Mouse (Mus musculus) embryonic facial prominence, embryonic 14.5 days (tissue): ENCODE data around the gene Vrk1. TPM values are rescaled to one million over a fixed set of nuclear protein-coding genes. Genes with fewer than 3 reads are reported as not detected.

Experiments used
- ATAC-seq: fragments of 200-750 bp; cut with Nextera tagmentation; 2 replicates; pipeline ENCODE4 v1.8.0; 2017; ENCODE audit warnings: low read depth, moderate number of reproducible peaks, moderate TSS enrichment
- DNase-seq: peaks from one replicate; pipeline ENCODE4 v3.0.0-alpha.2; 2015; ENCODE audit warnings: low spot score
- H3K27ac ChIP-seq: fragments of 300-500 bp; sonication (generic); replicated peaks from 2 replicates; pipeline ENCODE4 v1.5.1; 2014; ENCODE audit warnings: low read depth, mild to moderate bottlenecking, low read length, moderate library complexity
- H3K27me3 ChIP-seq: fragments of 300-500 bp; sonication (generic); replicated peaks from 2 replicates; pipeline ENCODE4 v1.6.1; 2014; ENCODE audit warnings: low read length; ENCODE audit not compliant: control insufficient read depth, insufficient read depth
- H3K36me3 ChIP-seq: fragments of 300-500 bp; sonication (generic); 2 replicates; pipeline ENCODE4 v1.6.1; 2014; ENCODE audit warnings: low read length, mixed read lengths; ENCODE audit not compliant: control insufficient read depth, insufficient read depth
- H3K4me1 ChIP-seq: fragments of 300-500 bp; sonication (generic); 2 replicates; pipeline ENCODE4 v1.6.1; 2014; ENCODE audit warnings: antibody characterized with exemption, low read length; ENCODE audit not compliant: control insufficient read depth, insufficient read depth
- H3K4me2 ChIP-seq: fragments of 300-500 bp; sonication (generic); 2 replicates; pipeline ENCODE4 v1.6.1; 2014; ENCODE audit warnings: low read depth, mild to moderate bottlenecking, low read length, moderate library complexity, mixed read lengths
- H3K4me3 ChIP-seq: fragments of 300-500 bp; sonication (generic); 2 replicates; pipeline ENCODE4 v1.5.1; 2014; ENCODE audit warnings: low read depth, mild to moderate bottlenecking, low read length
- H3K9ac ChIP-seq: fragments of 300-500 bp; sonication (generic); 2 replicates; pipeline ENCODE4 v1.6.1; 2014; ENCODE audit warnings: low read depth, mild to moderate bottlenecking, low read length, moderate library complexity, mixed read lengths
- H3K9me3 ChIP-seq: fragments of 300-500 bp; sonication (generic); 2 replicates; pipeline ENCODE4 v1.6.1; 2016; ENCODE audit warnings: low read length; ENCODE audit not compliant: control insufficient read depth
- WGBS: fragments of 180-500 bp; shearing (Covaris S2); extraction: QIAGEN DNeasy Blood & Tissue Kit; methylation state at CpG from one replicate; pipeline ENCODE4 v1.1.7; 2014; 5-methylcytosine and 5-hydroxymethylcytosine counted together
- polyA plus RNA-seq: library from polyadenylated mRNA; unstranded; fragments of >200 nt; fragmentation: Nextera tagmentation; extraction: Ambion mirVana; gene quantifications from 2 replicates; pipeline ENCODE4 v1.2.1, GENCODE M21; 2014

Vrk1 gene
- polyA plus RNA-seq, 1 experiment from 2014 or later, result 44.2 TPM

DNA sequence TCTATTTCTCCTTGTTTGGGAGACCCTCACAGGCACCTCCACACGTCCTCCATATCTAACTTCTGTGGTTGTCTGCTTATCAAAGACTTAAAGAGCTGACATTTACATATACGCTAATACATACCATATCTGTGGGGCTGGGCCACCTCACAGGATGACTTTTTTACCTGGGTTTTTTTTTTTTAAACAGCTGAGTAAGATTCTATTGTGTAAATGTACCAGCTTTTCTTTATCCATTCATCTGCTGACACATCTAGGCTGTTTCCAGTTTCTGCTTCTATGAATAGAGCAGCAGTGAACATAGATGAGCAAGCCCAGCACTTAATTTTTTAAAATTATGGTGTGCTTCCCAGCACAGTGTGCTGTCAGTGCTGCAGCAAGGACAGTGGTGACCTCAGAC, 19.6 kb downstream of the Vrk1 start:
- no peak overlapping the region for H3K27ac ChIP-seq
- DNase-seq (no peak), ATAC-seq (no peak)
- no peak overlapping the region for H3K4me2 ChIP-seq
- 86% methylated on average over 2 of the region's 2 CpGs for WGBS
- no peaks in the 10 kb centered on the region for H3K36me3 ChIP-seq
- H3K9ac ChIP-seq, result no peak overlapping the region
- 0 out of 2 replicates have a peak, but pooled peaks cover 4% of the 10 kb centered on the region for H3K4me1 ChIP-seq
- H3K9me3 ChIP-seq, result no peaks in the 10 kb centered on the region
- no peak overlapping the region for H3K4me3 ChIP-seq
- H3K27me3 ChIP-seq, result no peaks in the 10 kb centered on the region

DNA sequence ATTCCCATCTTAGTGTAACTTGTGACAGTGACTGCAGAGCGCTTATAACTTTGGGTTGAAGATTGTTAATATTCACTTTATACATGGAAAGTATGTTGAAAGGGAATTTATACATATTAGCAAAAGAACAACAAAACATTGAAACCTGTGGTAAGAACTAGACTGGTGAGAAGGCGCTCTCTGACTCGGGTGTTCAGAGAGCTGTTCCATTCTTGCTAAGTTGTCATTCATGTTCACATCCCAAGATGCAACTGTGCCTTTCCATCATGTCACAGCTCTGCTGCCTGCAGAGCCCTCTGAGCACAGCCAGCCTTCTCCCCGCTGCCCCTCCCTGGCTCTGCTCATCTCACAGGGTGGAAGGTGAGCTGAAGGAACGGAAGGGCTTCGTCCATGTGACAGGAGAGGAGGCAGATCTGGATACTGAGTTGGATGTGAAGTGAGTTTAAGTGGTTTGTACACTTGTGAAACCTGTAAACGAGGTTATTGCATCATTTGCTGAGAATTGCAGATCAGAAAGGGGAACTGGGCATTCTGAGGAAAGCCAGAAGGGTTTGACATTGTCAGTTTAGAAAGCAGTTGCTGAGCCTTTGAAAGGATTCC, 20.2 kb downstream of the Vrk1 start:
- ATAC-seq (no peak), DNase-seq (no peak)
- H3K4me1 ChIP-seq, result 0 out of 2 replicates have a peak, but pooled peaks cover 4% of the 10 kb centered on the region
- 84% methylated on average over 7 of the region's 7 CpGs for WGBS
- H3K27me3 ChIP-seq, result no peaks in the 10 kb centered on the region
- H3K9me3 ChIP-seq, result no peaks in the 10 kb centered on the region
- H3K4me2 ChIP-seq, result no peak overlapping the region
- H3K36me3 ChIP-seq, result no peaks in the 10 kb centered on the region
- no peak overlapping the region for H3K9ac ChIP-seq
- no peak overlapping the region for H3K27ac ChIP-seq
- H3K4me3 ChIP-seq, result no peak overlapping the region

DNA sequence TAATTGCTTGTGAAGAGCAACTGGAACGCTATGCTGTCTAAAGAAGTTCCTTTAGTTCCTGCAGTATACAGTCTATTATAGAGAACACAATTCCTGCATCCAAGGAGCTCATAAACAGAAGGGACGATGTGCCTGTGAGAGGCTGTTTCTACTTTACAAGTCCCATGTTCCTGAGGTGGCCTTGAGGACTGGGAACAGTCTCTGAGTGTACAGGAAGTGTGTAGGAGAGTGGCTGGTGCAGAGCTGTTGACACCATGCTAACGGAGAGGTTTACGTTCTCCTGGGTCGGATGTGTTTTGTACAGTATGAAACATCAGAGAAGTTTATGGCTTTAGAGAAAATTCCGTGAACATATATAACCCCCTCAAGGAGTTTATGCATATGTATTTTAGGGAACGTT, 20.8 kb downstream of the Vrk1 start:
- H3K9ac ChIP-seq, result no peak overlapping the region
- H3K4me1 ChIP-seq, result 0 out of 2 replicates have a peak, but pooled peaks cover 4% of the 10 kb centered on the region
- no peak for ATAC-seq
- H3K4me2 ChIP-seq, result no peak overlapping the region
- no peaks in the 10 kb centered on the region for H3K9me3 ChIP-seq
- DNase-seq, result no peak
- no peak overlapping the region for H3K27ac ChIP-seq
- WGBS, result 79% methylated on average over 7 of the region's 7 CpGs
- H3K36me3 ChIP-seq, result no peaks in the 10 kb centered on the region
- no peaks in the 10 kb centered on the region for H3K27me3 ChIP-seq
- H3K4me3 ChIP-seq, result no peak overlapping the region

DNA sequence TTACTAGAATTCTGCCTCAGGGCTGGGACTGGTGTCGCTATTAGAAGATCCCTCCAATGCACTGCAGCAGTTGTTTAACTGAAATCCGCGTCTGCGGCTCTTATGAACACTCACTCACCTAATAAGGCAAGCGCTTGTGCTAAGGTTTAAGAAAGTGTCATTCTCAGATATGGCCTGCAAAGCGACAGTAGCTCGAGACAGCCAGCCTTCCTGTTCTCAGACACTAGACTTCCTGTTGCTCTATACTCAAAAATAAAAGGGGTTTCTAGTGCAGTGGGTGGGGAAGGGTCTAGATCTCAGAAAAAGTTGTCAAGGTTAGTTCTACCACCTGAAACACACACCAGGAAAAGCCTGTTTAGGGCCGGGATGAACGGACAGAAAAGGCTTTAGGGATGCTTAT, 21.9 kb downstream of the Vrk1 start:
- no peak overlapping the region for H3K27ac ChIP-seq
- DNase-seq (no peak), ATAC-seq (no peak)
- H3K27me3 ChIP-seq, result no peaks in the 10 kb centered on the region
- no peak overlapping the region for H3K9ac ChIP-seq
- H3K9me3 ChIP-seq, result no peaks in the 10 kb centered on the region
- 0 out of 2 replicates have a peak, but pooled peaks cover 4% of the 10 kb centered on the region for H3K4me1 ChIP-seq
- no peak overlapping the region for H3K4me3 ChIP-seq
- H3K4me2 ChIP-seq, result no peak overlapping the region
- no peaks in the 10 kb centered on the region for H3K36me3 ChIP-seq
- WGBS, result 66% methylated on average over 9 of the region's 9 CpGs

DNA sequence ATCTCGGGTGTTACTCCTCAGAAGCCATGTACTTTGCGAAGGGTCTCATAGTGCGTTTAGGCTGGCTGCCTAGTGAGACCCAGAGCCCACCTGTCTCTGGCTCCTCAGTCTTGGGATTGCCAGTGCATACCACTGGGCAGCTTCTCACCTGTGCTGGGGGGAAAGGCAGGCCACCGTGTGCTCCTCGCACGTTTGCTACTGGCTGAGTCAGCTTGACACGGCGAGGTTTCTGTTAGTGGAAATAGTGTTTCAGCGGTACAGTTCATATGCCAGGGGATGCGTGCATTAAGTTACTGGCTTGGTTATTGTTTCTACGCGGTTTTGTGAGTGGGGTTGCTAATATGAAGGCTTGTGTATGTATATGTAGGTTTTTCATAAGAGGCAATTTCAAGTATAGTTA, 22.3 kb downstream of the Vrk1 start:
- Histone ChIP-seq H3K27ac (no peak overlapping the region), H3K9ac (no peak overlapping the region), H3K4me3 (no peak overlapping the region), H3K9me3 (no peaks in the 10 kb centered on the region), H3K4me1 (0 out of 2 replicates have a peak, but pooled peaks cover 4% of the 10 kb centered on the region), H3K4me2 (no peak overlapping the region), H3K36me3 (0 out of 2 replicates have a peak, but pooled peaks cover under 1% of the 10 kb centered on the region), H3K27me3 (no peaks in the 10 kb centered on the region)
- 95% methylated on average over 12 of the region's 12 CpGs for WGBS
- ATAC-seq, result no peak
- DNase-seq, result no peak

DNA sequence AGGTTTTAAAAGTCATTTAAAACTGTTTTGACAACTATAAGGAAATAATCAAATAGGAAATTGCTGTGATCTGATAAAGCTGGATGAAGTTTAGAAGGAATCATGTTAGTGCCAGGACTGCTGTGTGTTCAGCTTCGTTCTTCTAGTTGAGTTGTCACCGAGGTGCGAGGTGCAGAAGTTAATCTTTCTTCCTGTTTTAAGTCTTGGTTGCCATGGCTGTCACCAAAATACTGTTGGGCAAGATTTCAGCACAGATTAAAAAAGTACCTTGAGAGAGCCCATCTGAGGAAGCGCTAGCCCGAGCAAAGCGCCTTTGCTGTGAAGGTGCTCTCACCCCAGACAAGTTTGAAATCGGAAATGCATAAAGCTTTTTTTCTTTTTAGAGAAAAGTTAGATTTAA, 24.2 kb downstream of the Vrk1 start:
- no peaks in the 10 kb centered on the region for H3K9me3 ChIP-seq
- no peak overlapping the region for H3K9ac ChIP-seq
- 85% methylated on average over 7 of the region's 7 CpGs for WGBS
- 0 out of 2 replicates have a peak, but pooled peaks cover 4% of the 10 kb centered on the region for H3K4me1 ChIP-seq
- no peak overlapping the region for H3K27ac ChIP-seq
- ATAC-seq (no peak), DNase-seq (no peak)
- no peak overlapping the region for H3K4me3 ChIP-seq
- no peak overlapping the region for H3K4me2 ChIP-seq
- peaks cover 6% of the 10 kb centered on the region for H3K36me3 ChIP-seq
- no peaks in the 10 kb centered on the region for H3K27me3 ChIP-seq

DNA sequence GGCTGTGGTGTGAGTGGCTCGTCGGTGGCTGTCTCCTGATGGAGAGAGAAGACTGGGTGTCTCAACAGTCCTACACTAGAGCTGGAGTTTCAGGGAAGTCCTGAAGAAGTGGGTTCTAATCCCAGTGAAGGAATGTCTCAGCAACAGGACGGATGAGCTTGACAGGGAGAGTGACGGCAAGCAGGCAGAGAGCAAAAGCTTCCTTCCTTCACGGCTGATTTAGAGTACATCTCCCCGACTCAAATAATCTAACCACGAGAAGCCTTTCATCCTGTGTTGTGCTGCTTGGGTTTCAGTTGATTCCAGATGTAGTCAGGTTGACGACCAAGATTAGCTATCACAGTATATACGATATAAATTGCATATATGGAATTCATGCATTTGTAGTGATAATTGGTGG, 24.7 kb downstream of the Vrk1 start:
- Histone ChIP-seq H3K4me1 (0 out of 2 replicates have a peak, but pooled peaks cover 4% of the 10 kb centered on the region), H3K36me3 (peaks cover 10% of the 10 kb centered on the region), H3K9me3 (no peaks in the 10 kb centered on the region), H3K4me3 (no peak overlapping the region), H3K27ac (no peak overlapping the region), H3K9ac (no peak overlapping the region), H3K27me3 (no peaks in the 10 kb centered on the region), H3K4me2 (no peak overlapping the region)
- ATAC-seq (no peak), DNase-seq (no peak)
- 64% methylated on average over 9 of the region's 9 CpGs for WGBS

DNA sequence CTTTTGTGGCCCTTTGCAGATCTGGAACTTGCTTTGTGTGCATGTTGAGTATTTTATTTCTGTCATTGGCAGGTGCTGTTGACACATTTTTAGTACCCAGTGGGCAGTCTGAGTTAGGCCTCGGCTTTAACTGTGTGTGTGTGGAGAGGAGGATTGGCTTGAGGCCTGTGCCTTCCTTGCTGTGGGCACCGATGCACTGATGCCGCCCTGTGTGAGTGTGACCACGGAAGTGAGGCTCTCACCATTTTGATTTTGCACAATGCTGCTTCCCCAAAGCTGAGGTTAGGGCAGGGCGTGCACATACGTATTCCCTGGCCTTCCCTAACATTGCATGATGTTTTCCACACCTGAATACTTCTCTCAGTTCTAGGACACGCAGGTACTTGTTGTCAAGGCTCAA, 30.2 kb downstream of the Vrk1 start:
- no peaks in the 10 kb centered on the region for H3K4me1 ChIP-seq
- no peak overlapping the region for H3K27ac ChIP-seq
- H3K4me2 ChIP-seq, result no peak overlapping the region
- H3K36me3 ChIP-seq, result peaks cover 40% of the 10 kb centered on the region
- no peak overlapping the region for H3K4me3 ChIP-seq
- no peak for ATAC-seq
- no peaks in the 10 kb centered on the region for H3K27me3 ChIP-seq
- no peaks in the 10 kb centered on the region for H3K9me3 ChIP-seq
- DNase-seq, result no peak
- WGBS, result 86% methylated on average over 7 of the region's 7 CpGs
- no peak overlapping the region for H3K9ac ChIP-seq

DNA sequence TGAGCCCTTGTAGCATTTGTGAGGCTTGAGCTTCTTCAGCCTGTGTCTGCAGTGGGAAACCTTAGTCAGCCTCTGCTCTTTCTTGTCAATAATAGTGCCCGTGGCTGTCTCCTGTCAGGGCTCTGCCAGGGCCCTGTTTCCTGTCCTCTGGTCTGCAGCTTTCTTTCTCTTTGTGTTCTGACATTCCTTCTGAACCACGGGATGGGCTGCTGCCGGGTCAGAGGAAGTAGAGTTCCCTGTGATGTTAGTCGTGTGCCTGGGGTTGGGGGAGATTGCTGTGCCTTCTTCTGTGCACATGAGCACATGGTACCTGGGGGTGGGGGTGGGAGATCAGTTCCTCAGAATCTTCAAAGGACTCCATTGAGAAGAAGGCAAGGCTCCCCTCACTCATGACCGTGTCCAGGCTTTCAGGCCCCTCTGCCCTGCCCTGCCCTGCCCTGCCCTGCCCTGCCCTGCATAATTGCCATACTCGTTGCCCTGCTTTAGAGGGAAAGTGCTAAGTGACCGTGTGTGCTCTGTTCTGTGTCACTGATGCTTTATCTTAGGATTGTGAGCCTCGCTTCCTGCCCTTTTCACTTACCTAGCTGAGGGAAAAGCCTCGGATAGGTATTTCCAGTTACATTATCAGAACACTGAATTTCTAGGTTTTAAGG, 36.2 kb downstream of the Vrk1 start:
- 35% methylated on average over 9 of the region's 9 CpGs for WGBS
- DNase-seq, result peak; percentile 12
- no peak overlapping the region for H3K27ac ChIP-seq

More for the DNA sequence above, 36.2 kb downstream of the Vrk1 start:
- H3K36me3 ChIP-seq, result peaks cover 32% of the 10 kb centered on the region; the same call in 1 of the 2 replicates
- H3K9ac ChIP-seq, result no peak overlapping the region
- ATAC-seq, result no peak
- H3K4me3 ChIP-seq, result no peak overlapping the region
- no peaks in the 10 kb centered on the region for H3K9me3 ChIP-seq
- no peaks in the 10 kb centered on the region for H3K27me3 ChIP-seq
- no peaks in the 10 kb centered on the region; the same call in 1 of the 2 replicates for H3K4me1 ChIP-seq
- no peak overlapping the region for H3K4me2 ChIP-seq
